Mouse (Mus musculus) naive thymus-derived CD4-positive, alpha-beta T cell, adult 2 months (primary cell): ENCODE results near the gene Atp5h.

Experiments
- DNase-seq: peaks from one replicate; pipeline ENCODE4 v3.0.0-alpha.2; 2011; ENCODE audit warnings: low read depth

Atp5h gene

GRCm38 (mm10) chr11:115366706-115367394, 52.9 kb downstream of the Atp5h start:
- DNase-seq: peak; percentile 46

- peak; percentile 58 for DNase-seq
Observed at GRCm38 (mm10) chr11:115366039-115366705, 53.6 kb downstream of the Atp5h start.
